Mouse (Mus musculus): ENCODE measurements around the gene Tmem182.

- TF ChIP-seq ETS1 (conservative IDR thresholded peaks at IDR 0.05; ENCODE audit: low read depth, low read length) (no peak), RCOR1 (conservative IDR thresholded peaks at IDR 0.05; ENCODE audit: low read depth, low read length) (no peak), RAD21 (IDR thresholded peaks at IDR 0.05; ENCODE audit: low read depth, low read length) (no peak), POLR2A (IDR thresholded peaks at IDR 0.05; ENCODE audit: low read depth, low read length) (no peak), NRF1 (IDR thresholded peaks at IDR 0.05; ENCODE audit: low read depth, low read length) (no peak), MAX (IDR thresholded peaks at IDR 0.05; ENCODE audit: low read length) (no peak), SMC3 (IDR thresholded peaks at IDR 0.05; ENCODE audit: low read depth, low read length) (no peak), ELF1 (IDR thresholded peaks at IDR 0.05; ENCODE audit: low read depth, low read length) (no peak), SIN3A (IDR thresholded peaks at IDR 0.05; ENCODE audit: low read length) (no peak), PAX5 (IDR thresholded peaks at IDR 0.05; ENCODE audit: low read length) (no peak), CTCF (conservative IDR thresholded peaks at IDR 0.05 in 1 of 2, IDR thresholded peaks at IDR 0.05 in 1 of 2; ENCODE audit: low read depth in 2 of 2, low read length in 2 of 2) (no peak), MYC (IDR thresholded peaks at IDR 0.05; ENCODE audit: low read depth, low read length) (no peak), TBP (conservative IDR thresholded peaks at IDR 0.05; ENCODE audit: low read depth, low read length) (no peak), EP300 (IDR thresholded peaks at IDR 0.05; ENCODE audit: low read length) (no peak)
These were observed 59.6 kb downstream of the Tmem182 start for GRCm38 (mm10) chr1:40865043-40865442.
